Comparison of ENCODE assay signal across 10 mouse cellular contexts in the genomic region with DNA sequence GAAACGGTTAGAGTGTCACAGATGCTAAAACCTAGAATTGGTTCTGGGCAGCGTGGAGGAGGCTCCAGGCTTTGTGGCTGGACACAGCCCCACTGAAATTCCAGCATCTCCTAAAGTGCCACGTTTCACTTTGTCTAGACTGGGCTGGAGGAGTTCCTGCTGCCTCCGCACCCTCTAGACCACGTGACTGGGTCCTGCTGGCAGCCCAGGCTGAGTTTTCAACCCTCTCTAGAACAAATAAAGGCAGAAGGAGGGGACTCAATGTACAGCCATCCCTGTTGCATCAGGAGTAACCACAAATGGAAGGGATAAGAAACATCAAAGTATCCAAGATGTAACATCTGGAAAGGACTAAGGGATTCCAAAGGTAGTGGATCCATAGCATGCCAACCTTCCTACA. TPM values are rescaled to one million over a fixed set of nuclear protein-coding genes. Genes with fewer than 3 reads are reported as not detected.
DNase-seq lines count a peak whose midpoint lies in the region; ATAC-seq and TF ChIP-seq lines count a peak whose summit lies in the region.
"Had no signal": no experiment of that assay in that cellular context is flagged by ENCODE, and none has a peak within 500 bp of the region (broad histone marks: within the 10 kb centered on the region; RNA-seq: fewer than 3 reads in every experiment).

No protein-coding gene starts in this region.

- no peaks in the 10 kb centered on the region; the same call in none of the 2 replicates for H3K4me1 ChIP-seq in liver, embryonic 16.5 days (ENCODE audit: control insufficient read depth, low read depth, low read length)
- peaks cover 36% of the 10 kb centered on the region for H3K4me1 ChIP-seq in liver, embryonic 12.5 days
- H3K4me1 ChIP-seq in embryonic fibroblast, embryonic 13.5 days (ENCODE audit: control insufficient read depth, insufficient read depth, low read length) = peaks cover 17% of the 10 kb centered on the region
- H3K4me1 ChIP-seq in intestine, postnatal 0 days (replicated peaks; ENCODE audit: control insufficient read depth, insufficient read depth, low read length) = no peaks in the 10 kb centered on the region
- H3K4me1 ChIP-seq in stomach, embryonic 14.5 days (ENCODE audit: control insufficient read depth, insufficient read depth, low read length) = peaks cover 40% of the 10 kb centered on the region
- H3K4me1 ChIP-seq in midbrain, embryonic 10.5 days = peaks cover 33% of the 10 kb centered on the region
- peaks cover 15% of the 10 kb centered on the region for H3K4me1 ChIP-seq in midbrain, embryonic 14.5 days (ENCODE audit: control insufficient read depth, insufficient read depth, low read length)
- H3K4me1 ChIP-seq in forebrain, embryonic 14.5 days (ENCODE audit: control insufficient read depth, insufficient read depth, low read length) = peaks cover 12% of the 10 kb centered on the region

- no peaks in the 10 kb centered on the region for H3K9me3 ChIP-seq in liver, embryonic 16.5 days (replicated peaks; ENCODE audit: control insufficient read depth, low read length)
- H3K9me3 ChIP-seq in liver, embryonic 12.5 days (replicated peaks) = no peaks in the 10 kb centered on the region
- H3K9me3 ChIP-seq in intestine, postnatal 0 days (ENCODE audit: control insufficient read depth) = no peaks in the 10 kb centered on the region
- H3K9me3 ChIP-seq in stomach, embryonic 14.5 days (ENCODE audit: control insufficient read depth, low read depth, low read length) = no peaks in the 10 kb centered on the region
- H3K9me3 ChIP-seq in midbrain, embryonic 10.5 days (replicated peaks) = no peaks in the 10 kb centered on the region
- H3K9me3 ChIP-seq in midbrain, embryonic 14.5 days (ENCODE audit: control insufficient read depth, low read length) = no peaks in the 10 kb centered on the region
- H3K9me3 ChIP-seq in forebrain, embryonic 14.5 days (replicated peaks; ENCODE audit: control insufficient read depth, low read length) = no peaks in the 10 kb centered on the region
- H3K9me3 ChIP-seq: hindbrain, embryonic 13.5 days had no signal

- H3K9ac ChIP-seq in liver, embryonic 16.5 days (ENCODE audit: low read depth, low read length) = no peak overlapping the region
- H3K9ac ChIP-seq in liver, embryonic 12.5 days = no peak overlapping the region
- no peak overlapping the region for H3K9ac ChIP-seq in intestine, postnatal 0 days (ENCODE audit: low read depth, low read length)
- no peak overlapping the region for H3K9ac ChIP-seq in stomach, embryonic 14.5 days (replicated peaks; ENCODE audit: low read depth, low read length)
- H3K9ac ChIP-seq in midbrain, embryonic 14.5 days (replicated peaks; ENCODE audit: low read length) = no peak overlapping the region
- H3K9ac ChIP-seq in forebrain, embryonic 14.5 days (ENCODE audit: low read length) = no peak overlapping the region
- H3K9ac ChIP-seq: hindbrain, embryonic 13.5 days had no signal

- no peak overlapping the region for H3K27ac ChIP-seq in liver, embryonic 16.5 days (ENCODE audit: low read length)
- H3K27ac ChIP-seq in liver, embryonic 12.5 days = no peak overlapping the region
- peak overlapping the region; percentile 95 for H3K27ac ChIP-seq in embryonic fibroblast, embryonic 13.5 days (ENCODE audit: insufficient read depth, low read length)
- no peak overlapping the region for H3K27ac ChIP-seq in intestine, postnatal 0 days (ENCODE audit: low read depth, low read length)
- H3K27ac ChIP-seq in stomach, embryonic 14.5 days (ENCODE audit: low read length) = no peak overlapping the region
- H3K27ac ChIP-seq in midbrain, embryonic 10.5 days (replicated peaks) = no peak overlapping the region
- H3K27ac ChIP-seq in midbrain, embryonic 14.5 days (replicated peaks; ENCODE audit: low read depth, low read length) = no peak overlapping the region
- no peak overlapping the region for H3K27ac ChIP-seq in forebrain, embryonic 14.5 days (ENCODE audit: low read depth, low read length)
- H3K27ac ChIP-seq: hindbrain, embryonic 13.5 days had no signal

- no peak for TF ChIP-seq CTCF in embryonic fibroblast, embryonic 13.5 days (IDR thresholded peaks at IDR 0.05; ENCODE audit: borderline replicate concordance, insufficient read depth, low read length)
- no peak for TF ChIP-seq CTCF in intestine, postnatal 0 days (IDR thresholded peaks at IDR 0.05; ENCODE audit: low read depth)

- no peak for DNase-seq in midbrain, embryonic 10.5 days (ENCODE audit: low spot score)
- no peak for DNase-seq in midbrain, embryonic 14.5 days
- no peak for DNase-seq in forebrain, embryonic 14.5 days (ENCODE audit: low spot score)
- DNase-seq: retina, postnatal 1 day had no signal

- no peak for TF ChIP-seq POLR2A in embryonic fibroblast, embryonic 13.5 days (IDR thresholded peaks at IDR 0.05; ENCODE audit: low read depth, low read length)

- H3K4me2 ChIP-seq in liver, embryonic 16.5 days (ENCODE audit: low read depth, low read length) = no peak overlapping the region
- no peak overlapping the region for H3K4me2 ChIP-seq in liver, embryonic 12.5 days
- H3K4me2 ChIP-seq in intestine, postnatal 0 days (replicated peaks; ENCODE audit: low read depth) = 0 out of 2 replicates have a peak overlapping the region, but pooled peaks have one; percentile 2
- peak overlapping the region; percentile 29; the same call in 1 of the 2 replicates for H3K4me2 ChIP-seq in stomach, embryonic 14.5 days (replicated peaks; ENCODE audit: low read depth, low read length)
- no peak overlapping the region for H3K4me2 ChIP-seq in midbrain, embryonic 14.5 days (ENCODE audit: low read length)
- no peak overlapping the region for H3K4me2 ChIP-seq in forebrain, embryonic 14.5 days (ENCODE audit: low read length)
- H3K4me2 ChIP-seq: hindbrain, embryonic 13.5 days had no signal

- no peaks in the 10 kb centered on the region for H3K36me3 ChIP-seq in liver, embryonic 16.5 days (ENCODE audit: control insufficient read depth, insufficient read depth)
- H3K36me3 ChIP-seq in liver, embryonic 12.5 days = no peaks in the 10 kb centered on the region
- no peaks in the 10 kb centered on the region for H3K36me3 ChIP-seq in intestine, postnatal 0 days (ENCODE audit: control insufficient read depth, insufficient read depth)
- peaks cover 12% of the 10 kb centered on the region for H3K36me3 ChIP-seq in stomach, embryonic 14.5 days (ENCODE audit: control insufficient read depth, insufficient read depth, low read length)
- H3K36me3 ChIP-seq in midbrain, embryonic 10.5 days = peaks cover 19% of the 10 kb centered on the region
- no peaks in the 10 kb centered on the region for H3K36me3 ChIP-seq in midbrain, embryonic 14.5 days (ENCODE audit: control insufficient read depth, insufficient read depth, low read length)
- H3K36me3 ChIP-seq in forebrain, embryonic 14.5 days (ENCODE audit: control insufficient read depth, insufficient read depth, low read length) = no peaks in the 10 kb centered on the region
- H3K36me3 ChIP-seq: hindbrain, embryonic 13.5 days had no signal

- ATAC-seq in liver, embryonic 16.5 days (ENCODE audit: low read depth) = 0 out of 2 replicates have a peak, but pooled peaks have one; percentile 13
- ATAC-seq in liver, embryonic 12.5 days = no peak
- ATAC-seq in intestine, postnatal 0 days = no peak
- no peak for ATAC-seq in stomach, embryonic 14.5 days (ENCODE audit: insufficient number of reproducible peaks, insufficient read depth, low FRiP score, low read depth)
- no peak for ATAC-seq in midbrain, embryonic 14.5 days (ENCODE audit: low FRiP score, low TSS enrichment)
- no peak for ATAC-seq in forebrain, embryonic 14.5 days

- H3K4me3 ChIP-seq in liver, embryonic 16.5 days (ENCODE audit: low read depth, low read length) = no peak overlapping the region
- H3K4me3 ChIP-seq in liver, embryonic 12.5 days = no peak overlapping the region
- no peak overlapping the region; the same call in 1 of the 2 replicates for H3K4me3 ChIP-seq in embryonic fibroblast, embryonic 13.5 days (ENCODE audit: insufficient read depth, low read length)
- H3K4me3 ChIP-seq in intestine, postnatal 0 days (ENCODE audit: low read depth, low read length) = no peak overlapping the region
- H3K4me3 ChIP-seq in stomach, embryonic 14.5 days (ENCODE audit: low read depth, low read length) = no peak overlapping the region
- no peak overlapping the region for H3K4me3 ChIP-seq in midbrain, embryonic 10.5 days
- H3K4me3 ChIP-seq in midbrain, embryonic 14.5 days (replicated peaks; ENCODE audit: low read depth, low read length) = no peak overlapping the region
- no peak overlapping the region for H3K4me3 ChIP-seq in forebrain, embryonic 14.5 days (ENCODE audit: low read depth, low read length)
- H3K4me3 ChIP-seq: hindbrain, embryonic 13.5 days had no signal

- WGBS in liver, embryonic 16.5 days (ENCODE audit: insufficient replicate concordance) = 47% methylated on average over 5 of the region's 5 CpGs
- WGBS in liver, embryonic 12.5 days (ENCODE audit: insufficient replicate concordance) = 51% methylated on average over 5 of the region's 5 CpGs
- WGBS in intestine, postnatal 0 days = 50% methylated on average over 5 of the region's 5 CpGs
- WGBS in stomach, embryonic 14.5 days = 60% methylated on average over 5 of the region's 5 CpGs
- 82% methylated on average over 5 of the region's 5 CpGs for WGBS in midbrain, embryonic 10.5 days
- WGBS in midbrain, embryonic 14.5 days = 70% methylated on average over 5 of the region's 5 CpGs
- 83% methylated on average over 5 of the region's 5 CpGs for WGBS in forebrain, embryonic 14.5 days

- no peaks in the 10 kb centered on the region; the same call in 1 of the 2 replicates for H3K27me3 ChIP-seq in liver, embryonic 16.5 days (ENCODE audit: control insufficient read depth, insufficient read depth, low read depth, low read length)
- H3K27me3 ChIP-seq in liver, embryonic 12.5 days (replicated peaks) = peaks cover 5% of the 10 kb centered on the region; the same call in 1 of the 2 replicates
- H3K27me3 ChIP-seq in intestine, postnatal 0 days (replicated peaks; ENCODE audit: control insufficient read depth, insufficient read depth, low read length) = no peaks in the 10 kb centered on the region
- H3K27me3 ChIP-seq in stomach, embryonic 14.5 days (ENCODE audit: control insufficient read depth, insufficient read depth, low read length) = no peaks in the 10 kb centered on the region
- H3K27me3 ChIP-seq in midbrain, embryonic 10.5 days (ENCODE audit: low read depth, poor library complexity, severe bottlenecking) = no peaks in the 10 kb centered on the region
- H3K27me3 ChIP-seq in midbrain, embryonic 14.5 days (ENCODE audit: control insufficient read depth, insufficient read depth, low read length) = 0 out of 2 replicates have a peak, but pooled peaks cover 4% of the 10 kb centered on the region
- H3K27me3 ChIP-seq in forebrain, embryonic 14.5 days (replicated peaks; ENCODE audit: control insufficient read depth, insufficient read depth, low read length) = no peaks in the 10 kb centered on the region
- H3K27me3 ChIP-seq: hindbrain, embryonic 13.5 days had no signal

RNA-seq across cellular contexts. Expression of a gene that starts 8.7 kb away (rescaled TPM):
- polyA plus RNA-seq in liver, embryonic 16.5 days (2015; fragmentation: Nextera tagmentation; extraction: Ambion mirVana) = 148 and 175 TPM in 2 replicates
- polyA plus RNA-seq in liver, embryonic 12.5 days (2016; fragmentation: Nextera tagmentation; extraction: Ambion mirVana) = 167 and 173 TPM in 2 replicates
- 3,951 and 4,760 TPM in 2 replicates for polyA plus RNA-seq in embryonic fibroblast, embryonic 13.5 days (2011; ENCODE audit: insufficient read length, low read depth, missing spikeins)
- 931 and 943 TPM in 2 replicates for polyA plus RNA-seq in intestine, postnatal 0 days (2015; fragmentation: Nextera tagmentation; extraction: Ambion mirVana)
- polyA plus RNA-seq in stomach, embryonic 14.5 days (2014; fragmentation: Nextera tagmentation; extraction: Ambion mirVana) = 1,638 and 1,722 TPM in 2 replicates
- 333 and 416 TPM in 2 replicates for polyA plus RNA-seq in midbrain, embryonic 10.5 days (2016; fragmentation: Nextera tagmentation; extraction: Ambion mirVana)
- 240 and 427 TPM in 2 replicates for polyA plus RNA-seq in midbrain, embryonic 14.5 days (2014; fragmentation: Nextera tagmentation; extraction: Ambion mirVana)
- polyA plus RNA-seq in forebrain, embryonic 14.5 days (2014; fragmentation: Nextera tagmentation; extraction: Ambion mirVana) = 300 and 365 TPM in 2 replicates

RNA-seq across cellular contexts. Expression of a gene that starts 46.7 kb away (rescaled TPM):
- 195 and 207 TPM in 2 replicates for polyA plus RNA-seq in liver, embryonic 16.5 days (2015; fragmentation: Nextera tagmentation; extraction: Ambion mirVana)
- polyA plus RNA-seq in liver, embryonic 12.5 days (2016; fragmentation: Nextera tagmentation; extraction: Ambion mirVana) = 203 and 210 TPM in 2 replicates
- 114 and 118 TPM in 2 replicates for polyA plus RNA-seq in embryonic fibroblast, embryonic 13.5 days (2011; ENCODE audit: insufficient read length, low read depth, missing spikeins)
- 637 and 641 TPM in 2 replicates for polyA plus RNA-seq in intestine, postnatal 0 days (2015; fragmentation: Nextera tagmentation; extraction: Ambion mirVana)
- polyA plus RNA-seq in stomach, embryonic 14.5 days (2014; fragmentation: Nextera tagmentation; extraction: Ambion mirVana) = 463 and 507 TPM in 2 replicates
- polyA plus RNA-seq in midbrain, embryonic 10.5 days (2016; fragmentation: Nextera tagmentation; extraction: Ambion mirVana) = 229 and 231 TPM in 2 replicates
- polyA plus RNA-seq in midbrain, embryonic 14.5 days (2014; fragmentation: Nextera tagmentation; extraction: Ambion mirVana) = 244 and 294 TPM in 2 replicates
- polyA plus RNA-seq in forebrain, embryonic 14.5 days (2014; fragmentation: Nextera tagmentation; extraction: Ambion mirVana) = 238 and 292 TPM in 2 replicates

RNA-seq across cellular contexts. Expression of a gene that starts 55.2 kb away (rescaled TPM):
- polyA plus RNA-seq in liver, embryonic 16.5 days (2015; fragmentation: Nextera tagmentation; extraction: Ambion mirVana) = 51.7 and 55.2 TPM in 2 replicates
- polyA plus RNA-seq in liver, embryonic 12.5 days (2016; fragmentation: Nextera tagmentation; extraction: Ambion mirVana) = 136 TPM in 2 replicates
- 77.7 and 79.1 TPM in 2 replicates for polyA plus RNA-seq in embryonic fibroblast, embryonic 13.5 days (2011; ENCODE audit: insufficient read length, low read depth, missing spikeins)
- polyA plus RNA-seq in intestine, postnatal 0 days (2015; fragmentation: Nextera tagmentation; extraction: Ambion mirVana) = 41.0 and 43.6 TPM in 2 replicates
- polyA plus RNA-seq in stomach, embryonic 14.5 days (2014; fragmentation: Nextera tagmentation; extraction: Ambion mirVana) = 162 and 177 TPM in 2 replicates
- polyA plus RNA-seq in midbrain, embryonic 10.5 days (2016; fragmentation: Nextera tagmentation; extraction: Ambion mirVana) = 258 and 281 TPM in 2 replicates
- polyA plus RNA-seq in midbrain, embryonic 14.5 days (2014; fragmentation: Nextera tagmentation; extraction: Ambion mirVana) = 83.6 and 125 TPM in 2 replicates
- 141 and 146 TPM in 2 replicates for polyA plus RNA-seq in forebrain, embryonic 14.5 days (2014; fragmentation: Nextera tagmentation; extraction: Ambion mirVana)

Comparison
In these comparisons a context has a peak if more than half of its experiments do, and no peak if none do; other contexts are left out.
1. H3K4me2 ChIP-seq: peak in intestine, postnatal 0 days (single experiment) and stomach, embryonic 14.5 days (single experiment); none in liver, embryonic 16.5 days (single experiment), liver, embryonic 12.5 days (single experiment), midbrain, embryonic 14.5 days (single experiment) and forebrain, embryonic 14.5 days (single experiment).